Mouse (Mus musculus): ENCODE data around the gene Ints7.

DNA sequence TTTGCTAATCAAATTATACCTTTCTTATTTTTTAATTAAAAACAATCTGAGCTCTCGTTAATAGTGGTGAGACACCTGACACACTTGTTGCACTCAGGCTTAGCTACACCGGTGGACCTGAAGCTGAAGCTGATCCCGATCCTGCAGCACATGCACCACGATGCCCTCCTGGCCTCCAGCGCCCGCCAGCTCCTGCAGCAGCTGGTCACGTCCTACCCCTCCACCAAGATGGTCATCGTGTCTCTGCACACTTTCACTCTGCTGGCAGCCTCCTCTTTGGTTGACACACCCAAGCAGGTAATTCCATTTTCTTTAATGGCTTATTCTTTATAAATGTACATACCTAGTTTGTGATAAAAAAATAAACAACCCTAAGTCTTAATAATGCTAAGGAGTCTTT, 20.6 kb downstream of the Ints7 start:
- no peak for TF ChIP-seq CTCF (IDR thresholded peaks at IDR 0.05; ENCODE audit: control insufficient read depth, insufficient read depth, low read length)
- TF ChIP-seq POLR2A (IDR thresholded peaks at IDR 0.05; ENCODE audit: borderline replicate concordance, control insufficient read depth, low read depth, low read length), result no peak

Data from bone marrow, adult 2 months (tissue).